Mouse (Mus musculus) neural tube, embryonic 12.5 days (tissue): ENCODE measurements at regions not wholly inside any gene's neighbourhood (a gene's known extent, or its start where the extent isn't known, plus 50 kb on each side); places are given as distances from the start of the nearest gene placed in this dataset.

Source experiments
- ATAC-seq: fragments of 200-750 bp; cut with Nextera tagmentation; 2 replicates; pipeline ENCODE4 v1.8.0; 2017; ENCODE audit warnings: low read depth, mild to moderate bottlenecking, moderate TSS enrichment, moderate library complexity; ENCODE audit not compliant: low FRiP score
- H3K27ac ChIP-seq: fragments of 300-500 bp; sonication (generic); 2 replicates; pipeline ENCODE4 v1.5.1; 2016
- H3K27me3 ChIP-seq: fragments of 300-500 bp; sonication (generic); replicated peaks from 2 replicates; pipeline ENCODE4 v1.6.1; 2016; ENCODE audit warnings: mild to moderate bottlenecking
- H3K36me3 ChIP-seq: fragments of 300-500 bp; sonication (generic); 2 replicates; pipeline ENCODE4 v1.6.1; 2016; ENCODE audit warnings: mild to moderate bottlenecking
- H3K4me1 ChIP-seq: fragments of 300-500 bp; sonication (generic); 2 replicates; pipeline ENCODE4 v1.6.1; 2016
- H3K4me2 ChIP-seq: fragments of 300-500 bp; sonication (generic); replicated peaks from 2 replicates; pipeline ENCODE4 v1.6.1; 2016; ENCODE audit warnings: mild to moderate bottlenecking
- H3K4me3 ChIP-seq: fragments of 300-500 bp; sonication (generic); 2 replicates; pipeline ENCODE4 v1.5.1; 2016
- H3K9ac ChIP-seq: fragments of 300-500 bp; sonication (generic); 2 replicates; pipeline ENCODE4 v1.6.1; 2016; ENCODE audit warnings: mild to moderate bottlenecking
- H3K9me3 ChIP-seq: fragments of 300-500 bp; sonication (generic); 2 replicates; pipeline ENCODE4 v1.6.1; 2016; ENCODE audit warnings: mild to moderate bottlenecking
- WGBS: fragments of 180-500 bp; shearing (Covaris S2); methylation state at CpG from one replicate; pipeline ENCODE4 v1.1.7; 2016; 5-methylcytosine and 5-hydroxymethylcytosine counted together

GRCm38 (mm10) chr17:47143898-47144297 lies 133.5 kb upstream of the Ubr2 start:
- no peaks in the 10 kb centered on the region for H3K36me3 ChIP-seq
- no peaks in the 10 kb centered on the region for H3K9me3 ChIP-seq
- H3K27ac ChIP-seq: no peak overlapping the region
- no peak overlapping the region for H3K9ac ChIP-seq
- no peak for ATAC-seq
- no peaks in the 10 kb centered on the region for H3K27me3 ChIP-seq
- H3K4me2 ChIP-seq: peak overlapping the region; percentile 84
- 0 out of 2 replicates have a peak overlapping the region, but pooled peaks have one; percentile 5 for H3K4me3 ChIP-seq
- 63% methylated on average over 7 of the region's 7 CpGs for WGBS
- H3K4me1 ChIP-seq: peaks cover 38% of the 10 kb centered on the region

DNA sequence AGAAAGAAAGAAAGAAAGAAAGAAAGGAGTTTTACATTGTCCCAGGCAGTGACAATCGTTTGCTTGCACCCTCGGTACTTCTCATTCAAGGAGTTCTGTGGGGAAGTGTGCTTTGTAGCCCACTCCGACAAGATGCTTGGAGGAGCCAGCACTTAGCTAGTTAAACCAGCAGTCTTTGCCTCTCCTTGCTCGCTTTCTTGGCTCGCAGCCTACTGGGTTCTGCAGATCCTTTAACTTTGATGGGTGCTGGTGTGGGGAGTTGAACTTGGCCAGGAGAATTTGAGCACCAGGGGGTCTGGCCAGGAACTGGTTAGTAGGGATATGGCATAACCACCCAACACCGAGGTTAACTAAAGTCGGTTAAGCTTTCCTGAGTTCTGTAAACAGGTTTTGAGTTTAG lies 132.5 kb upstream of the Ubr2 start:
- WGBS: 27% methylated on average over 7 of the region's 7 CpGs
- Histone ChIP-seq H3K27ac (no peak overlapping the region), H3K9ac (no peak overlapping the region), H3K4me1 (peaks cover 40% of the 10 kb centered on the region), H3K36me3 (no peaks in the 10 kb centered on the region), H3K4me2 (peak overlapping the region; percentile 84), H3K27me3 (0 out of 2 replicates have a peak, but pooled peaks cover 4% of the 10 kb centered on the region), H3K9me3 (no peaks in the 10 kb centered on the region), H3K4me3 (peak overlapping the region; percentile 66)
- ATAC-seq: no peak

GRCm38 (mm10) chr17:47142276-47142675 lies 131.9 kb upstream of the Ubr2 start:
- no peak overlapping the region for H3K27ac ChIP-seq

GRCm38 (mm10) chr17:47141843-47142215 lies 131.5 kb upstream of the Ubr2 start:
- peak overlapping the region; percentile 84 for H3K4me2 ChIP-seq
- no peaks in the 10 kb centered on the region for H3K36me3 ChIP-seq
- 0 out of 2 replicates have a peak, but pooled peaks cover 4% of the 10 kb centered on the region for H3K27me3 ChIP-seq
- ATAC-seq: no peak
- peaks cover 37% of the 10 kb centered on the region for H3K4me1 ChIP-seq
- WGBS: under 1% methylated on average over 12 of the region's 12 CpGs
- no peak overlapping the region for H3K27ac ChIP-seq
- H3K4me3 ChIP-seq: peak overlapping the region; percentile 66
- peak overlapping the region; percentile 86 for H3K9ac ChIP-seq
- H3K9me3 ChIP-seq: no peaks in the 10 kb centered on the region

More at GRCm38 (mm10) chr17:47142276-47142675, 131.9 kb upstream of the Ubr2 start:
- H3K4me1 ChIP-seq: peaks cover 37% of the 10 kb centered on the region
- H3K9me3 ChIP-seq: no peaks in the 10 kb centered on the region
- no peaks in the 10 kb centered on the region for H3K36me3 ChIP-seq
- H3K4me2 ChIP-seq: peak overlapping the region; percentile 84
- peak overlapping the region; percentile 66 for H3K4me3 ChIP-seq
- WGBS: 4% methylated on average over 7 of the region's 7 CpGs
- peak overlapping the region; percentile 86 for H3K9ac ChIP-seq
- H3K27me3 ChIP-seq: 0 out of 2 replicates have a peak, but pooled peaks cover 4% of the 10 kb centered on the region
- ATAC-seq: no peak

- Histone ChIP-seq H3K4me1 (peaks cover 37% of the 10 kb centered on the region), H3K9me3 (no peaks in the 10 kb centered on the region), H3K36me3 (no peaks in the 10 kb centered on the region), H3K27me3 (0 out of 2 replicates have a peak, but pooled peaks cover 4% of the 10 kb centered on the region), H3K9ac (peak overlapping the region; percentile 86), H3K4me2 (peak overlapping the region; percentile 84), H3K27ac (peak overlapping the region; percentile 95), H3K4me3 (peak overlapping the region; percentile 66)
- 2% methylated on average over 35 of the region's 35 CpGs for WGBS
- peak; percentile 51 for ATAC-seq
Measured at GRCm38 (mm10) chr17:47140969-47141842, 130.8 kb upstream of the Ubr2 start.

- Histone ChIP-seq H3K4me3 (peak overlapping the region; percentile 66), H3K27me3 (0 out of 2 replicates have a peak, but pooled peaks cover 4% of the 10 kb centered on the region), H3K4me2 (peak overlapping the region; percentile 84), H3K4me1 (peaks cover 37% of the 10 kb centered on the region), H3K27ac (peak overlapping the region; percentile 95), H3K9me3 (no peaks in the 10 kb centered on the region), H3K36me3 (no peaks in the 10 kb centered on the region), H3K9ac (peak overlapping the region; percentile 86)
- under 1% methylated on average over 51 of the region's 53 CpGs for WGBS
- peak; percentile 62 for ATAC-seq
Measured at GRCm38 (mm10) chr17:47140241-47140968, 130.0 kb upstream of the Ubr2 start.

DNA sequence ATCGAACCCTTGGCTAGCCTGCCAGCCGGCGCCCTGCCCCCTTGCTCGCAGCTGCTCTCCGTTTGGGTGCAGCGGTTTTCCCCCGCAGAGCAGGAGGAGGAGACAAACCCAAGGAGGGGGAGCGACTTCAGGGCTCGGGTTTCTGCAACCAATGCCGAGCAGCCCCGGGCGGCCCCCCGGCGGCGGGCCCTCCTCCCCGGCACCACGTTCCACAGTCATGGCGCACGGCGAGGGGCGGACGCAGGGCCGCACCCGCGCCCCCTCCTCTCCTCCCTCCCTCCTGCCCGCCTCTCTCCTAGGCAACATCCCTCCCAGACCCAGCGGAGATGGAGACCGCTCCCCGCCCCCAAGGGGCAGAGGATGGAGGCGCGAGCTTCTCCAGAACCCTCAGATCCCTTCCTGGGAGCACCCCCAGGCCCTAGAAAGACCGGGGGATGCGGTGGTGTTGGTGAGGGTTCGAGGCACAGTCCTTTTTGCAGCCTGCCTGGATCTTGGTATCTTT lies 129.4 kb upstream of the Ubr2 start:
- Histone ChIP-seq H3K27ac (peak overlapping the region; percentile 95), H3K9ac (peak overlapping the region; percentile 86), H3K4me1 (peaks cover 36% of the 10 kb centered on the region), H3K27me3 (0 out of 2 replicates have a peak, but pooled peaks cover 4% of the 10 kb centered on the region), H3K36me3 (no peaks in the 10 kb centered on the region), H3K4me3 (peak overlapping the region; percentile 66), H3K9me3 (no peaks in the 10 kb centered on the region), H3K4me2 (peak overlapping the region; percentile 84)
- peak; percentile 95 for ATAC-seq
- WGBS: under 1% methylated on average over 34 of the region's 34 CpGs

DNA sequence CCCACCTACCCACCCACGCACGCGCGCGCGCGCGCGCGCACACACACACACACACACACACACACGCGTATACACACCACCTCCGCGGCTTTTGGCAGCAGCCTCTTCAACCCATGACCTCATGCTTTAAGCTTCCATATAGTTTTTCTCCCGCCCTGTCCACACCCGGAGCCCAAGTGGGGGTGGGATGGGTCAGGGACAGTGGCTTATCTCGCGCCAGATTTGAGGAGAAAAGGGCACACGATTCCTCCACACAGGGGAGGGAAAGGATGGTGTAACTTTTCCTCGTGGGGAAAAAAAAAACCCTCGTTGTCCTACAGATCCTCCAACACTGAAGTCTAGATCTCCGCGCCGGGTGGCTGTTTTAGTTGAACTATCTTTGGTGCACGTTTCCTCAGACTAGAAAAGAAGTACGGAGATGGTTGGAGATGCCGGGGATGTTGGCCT lies 128.8 kb upstream of the Ubr2 start:
- Histone ChIP-seq H3K4me2 (peak overlapping the region; percentile 84), H3K36me3 (no peaks in the 10 kb centered on the region), H3K9ac (peak overlapping the region; percentile 54), H3K4me3 (peak overlapping the region; percentile 66), H3K27ac (0 out of 2 replicates have a peak overlapping the region, but pooled peaks have one; percentile 12), H3K4me1 (peaks cover 30% of the 10 kb centered on the region), H3K27me3 (0 out of 2 replicates have a peak, but pooled peaks cover 4% of the 10 kb centered on the region), H3K9me3 (no peaks in the 10 kb centered on the region)
- ATAC-seq: no peak
- WGBS: 2% methylated on average over 27 of the region's 27 CpGs

GRCm38 (mm10) chr17:47138174-47138573 lies 127.8 kb upstream of the Ubr2 start:
- H3K4me1 ChIP-seq: peaks cover 22% of the 10 kb centered on the region
- WGBS: 64% methylated on average over 6 of the region's 6 CpGs

GRCm38 (mm10) chr17:47135391-47135790 lies 125.0 kb upstream of the Ubr2 start:
- Histone ChIP-seq H3K9me3 (no peaks in the 10 kb centered on the region), H3K4me3 (no peak overlapping the region), H3K4me1 (peaks cover 8% of the 10 kb centered on the region), H3K9ac (no peak overlapping the region), H3K27ac (no peak overlapping the region), H3K4me2 (no peak overlapping the region), H3K27me3 (0 out of 2 replicates have a peak, but pooled peaks cover 4% of the 10 kb centered on the region), H3K36me3 (no peaks in the 10 kb centered on the region)
- ATAC-seq: no peak
- 85% methylated on average over 5 of the region's 5 CpGs for WGBS

More at GRCm38 (mm10) chr17:47138174-47138573, 127.8 kb upstream of the Ubr2 start:
- 0 out of 2 replicates have a peak, but pooled peaks cover 4% of the 10 kb centered on the region for H3K27me3 ChIP-seq
- no peak overlapping the region for H3K9ac ChIP-seq
- H3K4me2 ChIP-seq: no peak overlapping the region
- no peak for ATAC-seq
- H3K27ac ChIP-seq: no peak overlapping the region
- H3K4me3 ChIP-seq: no peak overlapping the region
- H3K9me3 ChIP-seq: no peaks in the 10 kb centered on the region
- no peaks in the 10 kb centered on the region for H3K36me3 ChIP-seq

DNA sequence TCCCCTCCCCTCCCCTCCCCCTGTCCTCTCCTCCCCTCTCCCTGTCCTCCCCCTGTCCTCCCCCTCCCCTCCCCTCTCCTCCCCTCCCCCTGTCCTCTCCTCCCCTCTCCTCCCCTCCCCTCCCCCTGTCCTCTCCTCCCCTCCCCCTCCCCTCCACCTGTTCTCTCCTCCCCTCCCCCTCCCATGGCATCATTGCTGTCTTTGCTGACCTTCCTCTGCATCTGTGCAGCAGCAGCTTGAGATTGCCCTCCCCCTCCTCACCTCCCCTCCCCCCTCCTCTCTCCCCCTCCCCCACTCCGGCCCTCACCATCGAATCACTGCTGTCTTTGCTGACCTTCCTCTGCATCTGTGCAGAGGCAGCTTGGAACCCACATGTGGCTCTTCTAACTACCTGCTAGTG lies 123.4 kb upstream of the Ubr2 start:
- ATAC-seq: no peak
- H3K27ac ChIP-seq: no peak overlapping the region
- H3K4me1 ChIP-seq: peaks cover 3% of the 10 kb centered on the region
- H3K9me3 ChIP-seq: no peaks in the 10 kb centered on the region
- H3K4me2 ChIP-seq: no peak overlapping the region
- H3K4me3 ChIP-seq: no peak overlapping the region
- 0 out of 2 replicates have a peak, but pooled peaks cover 4% of the 10 kb centered on the region for H3K27me3 ChIP-seq
- no peaks in the 10 kb centered on the region for H3K36me3 ChIP-seq
- H3K9ac ChIP-seq: no peak overlapping the region
- 57% methylated on average over 2 of the region's 2 CpGs for WGBS

DNA sequence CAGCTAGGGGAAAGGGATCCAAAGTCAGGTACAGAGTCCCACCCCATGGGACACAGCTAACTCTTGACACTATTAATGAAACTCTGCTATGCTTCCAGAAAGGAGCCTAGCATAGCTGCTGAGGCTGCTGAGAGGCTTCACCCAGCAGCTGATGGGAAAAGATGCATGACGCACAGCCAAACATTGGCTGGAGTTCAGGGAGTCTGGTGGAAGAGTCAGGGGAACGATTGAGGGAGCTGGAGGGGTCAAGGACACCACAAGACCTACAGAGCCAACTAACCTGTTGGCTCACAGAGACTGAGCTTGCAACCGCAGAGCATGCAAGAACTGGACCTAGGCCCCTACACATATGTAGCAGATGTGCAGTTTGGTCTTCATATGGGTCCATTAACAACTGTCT lies 117.2 kb upstream of the Ubr2 start:
- Histone ChIP-seq H3K4me1 (no peaks in the 10 kb centered on the region), H3K4me3 (no peak overlapping the region), H3K27me3 (no peaks in the 10 kb centered on the region), H3K4me2 (no peak overlapping the region), H3K36me3 (no peaks in the 10 kb centered on the region), H3K9ac (no peak overlapping the region), H3K9me3 (no peaks in the 10 kb centered on the region), H3K27ac (no peak overlapping the region)
- 91% methylated on average over 3 of the region's 3 CpGs for WGBS
- no peak for ATAC-seq
